Mouse (Mus musculus) c-Kit-positive CD71-negative TER-119-negative erythroid progenitor cells, embryonic 14.5 days (primary cell): ENCODE data around the gene Speer4d.
"Not testable (repeated sequence)": the region's sequence is repeated elsewhere in the genome, so short reads cannot be mapped to it uniquely, and the experiment has no call there.

Source experiments
- DNase-seq: peaks from one replicate; pipeline ENCODE4 v3.0.0-alpha.2; 2013; ENCODE audit warnings: low read depth

The Speer4d gene

DNA sequence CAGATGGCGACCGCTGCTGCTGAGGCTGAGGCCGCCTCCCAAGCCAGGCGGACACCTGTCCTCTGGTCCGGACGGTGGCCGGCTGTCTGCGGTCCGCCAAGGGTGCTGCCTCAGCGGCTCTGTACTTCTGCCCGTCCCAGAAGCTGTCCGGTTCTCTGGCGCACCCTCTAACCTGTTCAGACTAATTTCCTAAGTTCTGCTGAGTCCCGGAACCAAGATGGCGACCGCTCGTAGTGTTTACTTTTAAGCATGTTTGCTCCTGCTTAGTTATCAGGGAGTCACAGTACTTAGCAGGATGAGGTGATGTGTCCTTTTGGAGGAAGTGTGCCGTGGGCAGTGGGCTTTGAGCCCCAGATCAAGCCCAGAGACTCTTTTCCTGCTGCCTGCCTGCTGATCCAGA is 51.9 kb downstream of the Speer4d start:
- DNase-seq = not testable (repeated sequence)
